Comparison of ENCODE assay signal across 13 mouse cellular contexts in genomic region chr17:54158330-54158729, GRCm38 (mm10).
"Had no signal": no experiment of that assay in that cellular context is flagged by ENCODE, and none has a peak within 500 bp of the region (broad histone marks: within the 10 kb centered on the region; RNA-seq: fewer than 3 reads in every experiment).

No protein-coding gene starts in this region.

- H3K9me3 ChIP-seq: intestine, embryonic 15.5 days; limb, embryonic 10.5 days; limb, embryonic 13.5 days; liver, embryonic 12.5 days; liver, embryonic 15.5 days; midbrain, embryonic 12.5 days; midbrain, embryonic 15.5 days had no signal

- H3K9ac ChIP-seq: intestine, embryonic 15.5 days; limb, embryonic 13.5 days; liver, embryonic 12.5 days; liver, embryonic 15.5 days; midbrain, embryonic 12.5 days; midbrain, embryonic 15.5 days had no signal

- H3K4me2 ChIP-seq: intestine, embryonic 15.5 days; limb, embryonic 13.5 days; liver, embryonic 12.5 days; liver, embryonic 15.5 days; midbrain, embryonic 12.5 days; midbrain, embryonic 15.5 days had no signal

- H3K4me1 ChIP-seq: intestine, embryonic 15.5 days; limb, embryonic 10.5 days; limb, embryonic 13.5 days; liver, embryonic 12.5 days; liver, embryonic 15.5 days; midbrain, embryonic 12.5 days; midbrain, embryonic 15.5 days had no signal

- ATAC-seq: liver, embryonic 12.5 days; midbrain, embryonic 15.5 days had no signal

- H3K27me3 ChIP-seq: intestine, embryonic 15.5 days; limb, embryonic 13.5 days; liver, embryonic 12.5 days; liver, embryonic 15.5 days; midbrain, embryonic 12.5 days; midbrain, embryonic 15.5 days had no signal

- DNase-seq: kidney, adult 11 months; liver; right cerebral cortex, postnatal 14 days; right cerebral cortex, postnatal 4 days; thymus, postnatal 25 days had no signal

- H3K36me3 ChIP-seq: intestine, embryonic 15.5 days; limb, embryonic 10.5 days; limb, embryonic 13.5 days; liver, embryonic 12.5 days; liver, embryonic 15.5 days; midbrain, embryonic 12.5 days; midbrain, embryonic 15.5 days had no signal

- H3K27ac ChIP-seq: intestine, embryonic 15.5 days; limb, embryonic 10.5 days; limb, embryonic 13.5 days; liver, embryonic 12.5 days; liver, embryonic 15.5 days; macrophage; midbrain, embryonic 12.5 days; midbrain, embryonic 15.5 days had no signal

- H3K4me3 ChIP-seq: intestine, embryonic 15.5 days; limb, embryonic 10.5 days; limb, embryonic 13.5 days; liver, embryonic 12.5 days; liver, embryonic 15.5 days; midbrain, embryonic 12.5 days; midbrain, embryonic 15.5 days had no signal
